Mouse (Mus musculus): ENCODE data around the gene Mtor. TPM values are rescaled to one million over a fixed set of nuclear protein-coding genes. Genes with fewer than 3 reads are reported as not detected.

The Mtor gene
- polyA plus RNA-seq, 1 experiment, result 36.3 TPM

GRCm38 (mm10) chr4:148511334-148511733 is 62.9 kb downstream of the Mtor start:
- 99% methylated on average over 4 of the region's 4 CpGs for WGBS
- H3K27me3 ChIP-seq (ENCODE audit: control insufficient read depth, insufficient read depth, low read length), result no peaks in the 10 kb centered on the region
- no peak overlapping the region for H3K4me3 ChIP-seq (replicated peaks; ENCODE audit: insufficient read depth, low read depth, low read length)
- no peak for TF ChIP-seq CTCF (IDR thresholded peaks at IDR 0.05; ENCODE audit: borderline replicate concordance, insufficient read depth, low read depth, low read length)
- peaks cover 6% of the 10 kb centered on the region; the same call in 1 of the 2 replicates for H3K4me1 ChIP-seq (ENCODE audit: control insufficient read depth, insufficient read depth, low read length)
- no peak overlapping the region for H3K27ac ChIP-seq (ENCODE audit: insufficient read depth, low read length)
- no peak for DNase-seq

GRCm38 (mm10) chr4:148513021-148513559 is 64.7 kb downstream of the Mtor start:
- TF ChIP-seq POLR2A (IDR thresholded peaks at IDR 0.05; ENCODE audit: borderline replicate concordance, insufficient read depth, low read length) (no peak), CTCF (IDR thresholded peaks at IDR 0.05; ENCODE audit: borderline replicate concordance, insufficient read depth, low read depth, low read length) (no peak)
- Histone ChIP-seq H3K4me1 (ENCODE audit: control insufficient read depth, insufficient read depth, low read length) (peaks cover 13% of the 10 kb centered on the region), H3K27me3 (ENCODE audit: control insufficient read depth, insufficient read depth, low read length) (no peaks in the 10 kb centered on the region), H3K27ac (ENCODE audit: insufficient read depth, low read length) (no peak overlapping the region; the same call in 1 of the 2 replicates), H3K4me3 (replicated peaks; ENCODE audit: insufficient read depth, low read depth, low read length) (no peak overlapping the region)
- WGBS, result 48% methylated on average over 6 of the region's 6 CpGs
- DNase-seq, result no peak

DNA sequence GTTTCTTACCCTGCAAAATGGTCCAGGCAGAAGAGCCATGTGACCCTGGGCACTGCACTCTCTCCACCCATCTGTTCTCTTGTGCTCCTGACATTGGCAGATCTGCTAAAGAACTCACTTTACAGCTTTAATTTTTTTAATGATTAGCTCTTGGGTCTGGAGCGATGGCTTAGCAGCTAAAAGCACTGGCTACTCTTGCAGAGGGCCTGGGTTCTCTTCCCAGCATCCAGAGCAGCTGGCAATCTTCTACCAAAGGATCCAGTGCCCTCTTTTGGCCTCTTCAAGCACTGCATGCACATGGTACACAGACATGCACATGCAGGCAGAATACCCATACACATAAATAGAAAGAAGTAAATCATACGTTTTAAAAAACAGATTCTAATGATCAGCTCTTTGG is 66.9 kb downstream of the Mtor start:
- Histone ChIP-seq H3K4me1 (ENCODE audit: control insufficient read depth, insufficient read depth, low read length) (peaks cover 13% of the 10 kb centered on the region), H3K27me3 (ENCODE audit: control insufficient read depth, insufficient read depth, low read length) (no peaks in the 10 kb centered on the region), H3K4me3 (replicated peaks; ENCODE audit: insufficient read depth, low read depth, low read length) (no peak overlapping the region), H3K27ac (ENCODE audit: insufficient read depth, low read length) (no peak overlapping the region)
- TF ChIP-seq CTCF (IDR thresholded peaks at IDR 0.05; ENCODE audit: borderline replicate concordance, insufficient read depth, low read depth, low read length) (no peak), POLR2A (IDR thresholded peaks at IDR 0.05; ENCODE audit: borderline replicate concordance, insufficient read depth, low read length) (no peak)
- 95% methylated on average over 2 of the region's 2 CpGs for WGBS
- DNase-seq, result no peak

GRCm38 (mm10) chr4:148517809-148518208 is 69.4 kb downstream of the Mtor start:
- Histone ChIP-seq H3K27me3 (ENCODE audit: control insufficient read depth, insufficient read depth, low read length) (no peaks in the 10 kb centered on the region), H3K4me3 (replicated peaks; ENCODE audit: insufficient read depth, low read depth, low read length) (no peak overlapping the region), H3K27ac (ENCODE audit: insufficient read depth, low read length) (no peak overlapping the region), H3K4me1 (ENCODE audit: control insufficient read depth, insufficient read depth, low read length) (peaks cover 12% of the 10 kb centered on the region)
- no peak for DNase-seq
- 33% methylated on average over 4 of the region's 4 CpGs for WGBS
- TF ChIP-seq CTCF (IDR thresholded peaks at IDR 0.05; ENCODE audit: borderline replicate concordance, insufficient read depth, low read depth, low read length), result no peak
- TF ChIP-seq POLR2A (IDR thresholded peaks at IDR 0.05; ENCODE audit: borderline replicate concordance, insufficient read depth, low read length), result no peak

DNA sequence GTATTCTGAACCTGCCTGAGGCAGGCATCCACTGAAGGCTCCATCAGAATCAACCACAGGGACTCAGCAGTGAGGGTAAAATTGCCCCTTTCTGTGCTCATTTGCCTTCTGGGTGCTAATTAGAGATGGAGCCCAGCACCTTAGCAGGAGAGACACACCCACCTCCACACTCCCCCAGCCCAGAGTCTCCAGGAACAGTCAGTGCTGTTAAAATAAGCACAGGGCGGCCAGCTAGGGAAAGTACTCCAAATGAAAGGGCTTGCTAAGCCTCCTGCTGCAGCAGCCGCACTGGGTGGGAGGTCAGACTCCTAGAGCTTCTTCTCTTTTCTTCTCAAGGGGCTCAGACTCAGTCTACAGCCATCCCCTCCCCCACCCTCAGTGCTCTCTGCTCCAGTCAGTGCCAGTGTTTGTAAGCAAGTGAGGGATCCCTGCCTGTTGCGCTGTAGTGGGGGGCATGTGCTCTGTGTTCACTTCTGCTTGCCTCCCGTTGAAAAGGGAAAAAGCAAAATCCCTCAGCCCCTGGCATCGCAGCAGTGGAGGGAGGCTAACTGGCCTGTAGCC is 69.9 kb downstream of the Mtor start:
- WGBS, result 52% methylated on average over 5 of the region's 5 CpGs
- DNase-seq, result no peak
- Histone ChIP-seq H3K4me1 (ENCODE audit: control insufficient read depth, insufficient read depth, low read length) (peaks cover 8% of the 10 kb centered on the region), H3K27me3 (ENCODE audit: control insufficient read depth, insufficient read depth, low read length) (no peaks in the 10 kb centered on the region), H3K27ac (ENCODE audit: insufficient read depth, low read length) (no peak overlapping the region), H3K4me3 (replicated peaks; ENCODE audit: insufficient read depth, low read depth, low read length) (no peak overlapping the region)
- TF ChIP-seq CTCF (IDR thresholded peaks at IDR 0.05; ENCODE audit: borderline replicate concordance, insufficient read depth, low read depth, low read length) (no peak), POLR2A (IDR thresholded peaks at IDR 0.05; ENCODE audit: borderline replicate concordance, insufficient read depth, low read length) (no peak)

GRCm38 (mm10) chr4:148523538-148523937 is 75.1 kb downstream of the Mtor start:
- no peaks in the 10 kb centered on the region for H3K27me3 ChIP-seq (ENCODE audit: control insufficient read depth, insufficient read depth, low read length)
- no peak overlapping the region for H3K27ac ChIP-seq (ENCODE audit: insufficient read depth, low read length)
- no peaks in the 10 kb centered on the region for H3K4me1 ChIP-seq (ENCODE audit: control insufficient read depth, insufficient read depth, low read length)
- TF ChIP-seq POLR2A (IDR thresholded peaks at IDR 0.05; ENCODE audit: borderline replicate concordance, insufficient read depth, low read length) (no peak), CTCF (IDR thresholded peaks at IDR 0.05; ENCODE audit: borderline replicate concordance, insufficient read depth, low read depth, low read length) (no peak)
- no peak overlapping the region for H3K4me3 ChIP-seq (replicated peaks; ENCODE audit: insufficient read depth, low read depth, low read length)
- DNase-seq, result no peak
- 86% methylated on average over 7 of the region's 7 CpGs for WGBS

GRCm38 (mm10) chr4:148527158-148527910 is 78.9 kb downstream of the Mtor start:
- H3K4me3 ChIP-seq (replicated peaks; ENCODE audit: insufficient read depth, low read depth, low read length), result no peak overlapping the region
- no peaks in the 10 kb centered on the region for H3K27me3 ChIP-seq (ENCODE audit: control insufficient read depth, insufficient read depth, low read length)
- H3K27ac ChIP-seq (ENCODE audit: insufficient read depth, low read length), result no peak overlapping the region
- TF ChIP-seq POLR2A (IDR thresholded peaks at IDR 0.05; ENCODE audit: borderline replicate concordance, insufficient read depth, low read length), result no peak
- TF ChIP-seq CTCF (IDR thresholded peaks at IDR 0.05; ENCODE audit: borderline replicate concordance, insufficient read depth, low read depth, low read length), result no peak
- H3K4me1 ChIP-seq (ENCODE audit: control insufficient read depth, insufficient read depth, low read length), result peaks cover 9% of the 10 kb centered on the region; the same call in 1 of the 2 replicates
- no peak for DNase-seq
- 78% methylated on average over 10 of the region's 10 CpGs for WGBS

GRCm38 (mm10) chr4:148530351-148530750 is 81.9 kb downstream of the Mtor start:
- peaks cover 14% of the 10 kb centered on the region for H3K4me1 ChIP-seq (ENCODE audit: control insufficient read depth, insufficient read depth, low read length)
- H3K27me3 ChIP-seq (ENCODE audit: control insufficient read depth, insufficient read depth, low read length), result no peaks in the 10 kb centered on the region
- H3K4me3 ChIP-seq (replicated peaks; ENCODE audit: insufficient read depth, low read depth, low read length), result no peak overlapping the region
- no peak for DNase-seq
- H3K27ac ChIP-seq (ENCODE audit: insufficient read depth, low read length), result no peak overlapping the region
- TF ChIP-seq POLR2A (IDR thresholded peaks at IDR 0.05; ENCODE audit: borderline replicate concordance, insufficient read depth, low read length), result no peak
- no peak for TF ChIP-seq CTCF (IDR thresholded peaks at IDR 0.05; ENCODE audit: borderline replicate concordance, insufficient read depth, low read depth, low read length)
- WGBS, result 94% methylated on average over 5 of the region's 5 CpGs
